Mouse (Mus musculus) ES-Bruce4 (cell line): ENCODE data around the gene Fbxl19. TPM values are rescaled to one million over a fixed set of nuclear protein-coding genes. Genes with fewer than 3 reads are reported as not detected.

Source experiments
- H3K27ac ChIP-seq: 2 replicates; pipeline ENCODE4 v1.5.1; 2012; ENCODE audit warnings: low read length, inconsistent platforms; ENCODE audit not compliant: insufficient read depth
- H3K27me3 ChIP-seq: 2 replicates; pipeline ENCODE4 v1.6.1; 2012; ENCODE audit warnings: mild to moderate bottlenecking, low read length, inconsistent platforms; ENCODE audit not compliant: control insufficient read depth, poor library complexity, insufficient read depth, severe bottlenecking
- H3K36me3 ChIP-seq: 2 replicates; pipeline ENCODE4 v1.6.1; 2012; ENCODE audit warnings: inconsistent platforms, mild to moderate bottlenecking, low read length, moderate library complexity; ENCODE audit not compliant: control insufficient read depth, poor library complexity, insufficient read depth, severe bottlenecking
- H3K4me1 ChIP-seq: one replicate; pipeline ENCODE4 v1.8.1; 2011; ENCODE audit warnings: low read length; ENCODE audit not compliant: control insufficient read depth, insufficient read depth
- H3K4me3 ChIP-seq: 2 replicates; pipeline ENCODE4 v1.5.1; 2011; ENCODE audit warnings: low read depth, mild to moderate bottlenecking, low read length
- H3K9ac ChIP-seq: 2 replicates; pipeline ENCODE4 v1.6.1; 2012; ENCODE audit warnings: low read depth, mild to moderate bottlenecking, inconsistent platforms; ENCODE audit not compliant: poor library complexity, severe bottlenecking
- H3K9me3 ChIP-seq: replicated peaks from 2 replicates; pipeline ENCODE4 v1.6.1; 2012; ENCODE audit warnings: mild to moderate bottlenecking, low read length, inconsistent platforms; ENCODE audit not compliant: control insufficient read depth, poor library complexity, insufficient read depth, severe bottlenecking
- CTCF ChIP-seq: IDR thresholded peaks from one replicate; pipeline ENCODE4 v1.8.1; 2011; ENCODE audit warnings: low read depth, low read length
- EP300 ChIP-seq: IDR thresholded peaks from 2 replicates; pipeline ENCODE4 v1.6.1; 2011; ENCODE audit warnings: low read depth, low read length; ENCODE audit not compliant: insufficient read depth
- POLR2A ChIP-seq: IDR thresholded peaks from one replicate; pipeline ENCODE4 v1.8.1; 2011; ENCODE audit warnings: low read length; ENCODE audit not compliant: insufficient read depth
- polyA plus RNA-seq: library from polyadenylated mRNA; stranded (reverse); fragments of >200 nt; gene quantifications from 2 replicates; pipeline ENCODE4 v1.2.4, GENCODE M21; 2011; ENCODE audit warnings: low read depth; ENCODE audit not compliant: missing spikeins, insufficient read depth, insufficient read length

Fbxl19 gene
- polyA plus RNA-seq, 1 experiment: 55.1 TPM

DNA sequence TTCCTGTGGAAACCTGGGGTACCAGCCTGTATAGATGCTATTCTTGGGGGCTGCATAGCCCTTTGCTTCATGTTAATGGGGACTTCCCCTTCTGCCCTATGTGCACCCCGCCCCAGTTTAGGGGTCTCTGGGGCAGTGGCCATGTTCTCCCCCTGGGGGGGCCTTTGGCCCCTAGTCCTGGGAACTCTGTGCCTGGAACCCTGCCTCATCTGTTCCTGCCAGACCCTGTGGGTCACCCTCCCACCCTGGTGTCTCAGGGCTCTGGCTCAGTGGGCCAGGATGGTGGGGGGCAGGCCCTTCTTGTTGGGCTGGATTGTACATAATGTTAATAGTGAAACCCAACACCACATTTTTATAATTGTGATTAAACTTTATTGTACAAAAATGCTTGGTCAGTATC is 55.4 kb downstream of the Fbxl19 start:
- H3K27me3 ChIP-seq: no peaks in the 10 kb centered on the region

DNA sequence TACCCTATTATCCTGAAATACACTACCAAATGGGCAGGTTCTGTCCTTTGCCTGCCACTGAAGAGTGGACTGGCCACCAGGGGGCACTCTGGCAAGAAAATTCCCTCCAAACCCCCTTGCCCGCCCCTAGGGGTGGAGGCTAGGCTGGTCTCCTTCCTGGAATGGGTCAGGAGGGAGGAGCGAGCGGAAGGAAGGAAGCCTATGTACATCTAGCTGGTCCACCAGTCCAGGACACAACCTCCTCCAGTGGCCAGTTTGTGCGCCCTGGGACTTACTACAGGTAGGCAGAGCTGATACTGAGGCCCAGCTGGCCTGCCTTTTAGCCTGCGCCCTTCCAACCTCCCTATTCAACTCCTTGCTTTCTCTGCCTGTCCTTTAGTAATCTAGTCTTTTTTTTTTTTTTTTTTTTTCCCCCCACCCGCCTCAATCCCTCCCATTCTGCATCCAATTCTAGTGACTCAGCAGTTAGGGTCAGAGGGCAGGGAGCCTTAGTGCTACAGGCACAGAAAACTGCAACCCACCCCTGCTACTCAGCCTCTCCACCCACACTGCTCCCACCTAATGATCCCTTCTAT is 56.2 kb downstream of the Fbxl19 start, which contains the start of gene Hsd3b7:
TSS of gene Hsd3b7 (plus strand) at position 170 of the 575 bp plus-strand sequence.
- peak within 1 kb of the TSS; percentile 59 for H3K4me3 ChIP-seq
- H3K27ac ChIP-seq: 0 out of 2 replicates have a peak within 1 kb of the TSS, but pooled peaks have one; percentile 5
- peaks cover 30% of the 10 kb centered on the region for H3K36me3 ChIP-seq
- peak within 1 kb of the TSS; percentile 35; the same call in 1 of the 2 replicates for H3K9ac ChIP-seq
- TF ChIP-seq POLR2A (peak; percentile 67), EP300 (no peak), CTCF (peak; percentile 85)
- H3K9me3 ChIP-seq: no peaks in the 10 kb centered on the region
- no peaks in the 10 kb centered on the region for H3K4me1 ChIP-seq
- H3K27me3 ChIP-seq: no peaks in the 10 kb centered on the region

More for the DNA sequence above, 55.4 kb downstream of the Fbxl19 start:
- TF ChIP-seq POLR2A (no peak), EP300 (no peak), CTCF (no peak)
- H3K4me3 ChIP-seq: no peak overlapping the region
- H3K36me3 ChIP-seq: peaks cover 36% of the 10 kb centered on the region
- H3K9me3 ChIP-seq: no peaks in the 10 kb centered on the region
- H3K4me1 ChIP-seq: no peaks in the 10 kb centered on the region
- no peak overlapping the region for H3K9ac ChIP-seq
- no peak overlapping the region for H3K27ac ChIP-seq

DNA sequence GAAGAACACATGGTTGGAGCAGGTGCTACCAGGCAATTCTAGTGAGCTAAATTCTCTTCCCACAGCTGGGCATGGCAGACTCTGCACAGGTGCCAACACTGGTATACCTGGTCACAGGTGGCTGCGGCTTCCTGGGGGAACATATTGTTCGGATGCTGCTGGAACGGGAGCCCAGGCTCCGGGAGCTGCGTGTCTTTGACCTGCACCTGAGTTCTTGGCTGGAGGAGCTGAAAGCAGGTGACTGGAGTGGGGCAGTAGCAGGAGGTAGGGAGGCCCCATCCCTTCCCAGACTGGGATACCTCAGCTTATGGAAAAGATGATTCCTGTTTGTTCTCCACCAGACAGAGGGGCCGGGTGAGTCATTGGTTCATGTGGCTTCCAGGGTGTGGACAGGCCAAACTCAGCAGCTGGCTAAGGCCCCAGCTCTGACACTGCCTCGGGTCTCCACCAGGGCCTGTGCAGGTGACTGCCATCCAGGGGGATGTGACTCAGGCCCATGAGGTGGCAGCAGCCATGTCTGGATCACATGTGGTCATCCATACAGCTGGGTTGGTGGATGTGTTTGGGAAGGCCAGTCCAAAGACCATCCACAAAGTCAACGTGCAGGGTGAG is 56.8 kb downstream of the Fbxl19 start:
- no peaks in the 10 kb centered on the region for H3K27me3 ChIP-seq
- H3K9me3 ChIP-seq: no peaks in the 10 kb centered on the region
- peaks cover 24% of the 10 kb centered on the region for H3K36me3 ChIP-seq
- TF ChIP-seq POLR2A (no peak), CTCF (no peak), EP300 (no peak)
- peak overlapping the region; percentile 35; the same call in 1 of the 2 replicates for H3K9ac ChIP-seq
- H3K27ac ChIP-seq: 0 out of 2 replicates have a peak overlapping the region, but pooled peaks have one; percentile 5
- H3K4me3 ChIP-seq: peak overlapping the region; percentile 59
- H3K4me1 ChIP-seq: no peaks in the 10 kb centered on the region

DNA sequence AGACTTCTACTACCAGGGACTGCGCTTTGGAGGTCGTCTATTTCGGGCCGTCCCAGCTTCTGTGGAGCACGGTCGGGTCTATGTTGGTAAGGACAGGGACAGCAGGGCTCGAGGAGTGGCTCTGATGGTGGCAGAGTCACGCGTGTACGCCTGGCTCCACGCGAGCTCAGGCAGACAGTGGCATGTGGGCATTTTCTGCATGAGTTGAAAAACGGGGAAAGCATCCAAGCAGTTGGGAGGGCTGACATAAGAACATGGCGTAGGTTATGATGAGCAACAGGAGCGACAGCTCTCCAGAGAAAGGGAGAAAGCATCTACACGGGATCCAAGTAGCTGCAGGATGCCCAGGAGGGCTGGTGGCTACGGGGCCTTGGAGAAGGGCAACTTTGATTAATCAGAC is 58.0 kb downstream of the Fbxl19 start:
- Histone ChIP-seq H3K4me1 (no peaks in the 10 kb centered on the region), H3K27me3 (no peaks in the 10 kb centered on the region), H3K27ac (no peak overlapping the region), H3K9me3 (no peaks in the 10 kb centered on the region), H3K4me3 (no peak overlapping the region), H3K36me3 (peaks cover 14% of the 10 kb centered on the region; the same call in 1 of the 2 replicates), H3K9ac (no peak overlapping the region)
- TF ChIP-seq POLR2A: no peak
- TF ChIP-seq EP300: no peak
- TF ChIP-seq CTCF: no peak

DNA sequence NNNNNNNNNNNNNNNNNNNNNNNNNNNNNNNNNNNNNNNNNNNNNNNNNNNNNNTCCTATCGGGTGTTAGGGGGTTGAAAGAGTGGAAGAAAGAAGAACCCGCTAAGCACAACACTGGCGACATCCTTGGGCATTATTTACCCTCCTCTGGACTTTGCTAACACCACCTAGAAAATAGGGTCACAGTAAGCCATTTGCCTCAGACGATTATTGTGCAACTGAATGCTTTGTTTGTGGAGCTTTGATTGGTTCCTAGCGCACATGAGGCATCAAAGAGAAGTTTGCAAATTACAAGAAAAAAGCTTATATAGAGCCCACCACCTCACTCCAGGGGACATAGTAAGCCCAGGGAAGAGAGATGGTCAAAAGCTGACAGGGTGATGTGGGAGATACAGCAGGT is 64.5 kb downstream of the Fbxl19 start:
- no peak overlapping the region for H3K27ac ChIP-seq
- no peaks in the 10 kb centered on the region for H3K36me3 ChIP-seq
- H3K4me3 ChIP-seq: no peak overlapping the region
- H3K27me3 ChIP-seq: no peaks in the 10 kb centered on the region
- no peaks in the 10 kb centered on the region for H3K9me3 ChIP-seq
- no peak overlapping the region for H3K9ac ChIP-seq
- no peaks in the 10 kb centered on the region for H3K4me1 ChIP-seq
- TF ChIP-seq POLR2A: no peak
- no peak for TF ChIP-seq EP300
- no peak for TF ChIP-seq CTCF

DNA sequence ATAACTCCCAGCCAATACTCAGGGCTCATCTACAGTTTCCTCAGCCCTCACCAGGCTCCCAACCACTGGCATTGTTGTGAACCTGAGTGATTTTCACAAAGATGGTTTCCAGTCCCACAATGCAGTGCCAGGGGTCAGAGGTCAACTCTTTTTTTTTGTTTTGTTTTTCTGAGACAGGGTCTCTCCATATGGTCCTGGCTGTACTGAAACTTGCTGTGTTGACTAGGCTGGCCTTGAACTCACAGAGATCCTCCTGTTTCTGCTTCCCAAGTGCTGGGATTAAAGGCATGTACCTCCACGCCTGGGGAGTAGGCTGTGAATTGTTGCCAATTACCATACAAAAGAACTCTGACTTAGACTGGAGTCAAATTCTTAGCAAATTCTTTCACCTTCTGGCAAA is 65.5 kb downstream of the Fbxl19 start:
- no peak overlapping the region for H3K9ac ChIP-seq
- no peaks in the 10 kb centered on the region for H3K4me1 ChIP-seq
- TF ChIP-seq CTCF: no peak
- TF ChIP-seq EP300: no peak
- no peak for TF ChIP-seq POLR2A
- no peaks in the 10 kb centered on the region for H3K9me3 ChIP-seq
- H3K4me3 ChIP-seq: no peak overlapping the region
- H3K36me3 ChIP-seq: no peaks in the 10 kb centered on the region
- no peaks in the 10 kb centered on the region for H3K27me3 ChIP-seq
- H3K27ac ChIP-seq: no peak overlapping the region
